Mouse (Mus musculus) forebrain, embryonic 11.5 days (tissue): ENCODE measurements around the gene Dchs1. TPM values are rescaled to one million over a fixed set of nuclear protein-coding genes. Genes with fewer than 3 reads are reported as not detected.

ENCODE experiments used
- ATAC-seq: fragments of 200-750 bp; cut with Nextera tagmentation; replicated peaks from 2 replicates; pipeline ENCODE4 v1.8.0; 2017; ENCODE audit warnings: moderate TSS enrichment; ENCODE audit not compliant: low FRiP score
- DNase-seq: peaks from one replicate; pipeline ENCODE4 v3.0.0-alpha.2; 2017; ENCODE audit warnings: low spot score
- H3K27ac ChIP-seq: fragments of 300-500 bp; sonication (generic); 2 replicates; pipeline ENCODE4 v1.5.1; 2014; ENCODE audit warnings: low read depth, low read length
- H3K27me3 ChIP-seq: fragments of 300-500 bp; sonication (generic); 2 replicates; pipeline ENCODE4 v1.6.1; 2014; ENCODE audit warnings: mild to moderate bottlenecking, low read length, mixed read lengths; ENCODE audit not compliant: control insufficient read depth, insufficient read depth
- H3K36me3 ChIP-seq: fragments of 300-500 bp; sonication (generic); 2 replicates; pipeline ENCODE4 v1.6.1; 2014; ENCODE audit warnings: mild to moderate bottlenecking, low read length, moderate library complexity, mixed read lengths; ENCODE audit not compliant: control insufficient read depth, insufficient read depth
- H3K4me1 ChIP-seq: fragments of 300-500 bp; sonication (generic); replicated peaks from 2 replicates; pipeline ENCODE4 v1.6.1; 2014; ENCODE audit warnings: low read length, mixed read lengths; ENCODE audit not compliant: control insufficient read depth, insufficient read depth
- H3K4me2 ChIP-seq: fragments of 300-500 bp; sonication (generic); 2 replicates; pipeline ENCODE4 v1.6.1; 2014; ENCODE audit warnings: low read depth, mild to moderate bottlenecking, low read length, moderate library complexity, mixed read lengths; ENCODE audit not compliant: severe bottlenecking
- H3K4me3 ChIP-seq: fragments of 300-500 bp; sonication (generic); 2 replicates; pipeline ENCODE4 v1.5.1; 2014; ENCODE audit warnings: low read depth, low read length
- H3K9ac ChIP-seq: fragments of 300-500 bp; sonication (generic); 2 replicates; pipeline ENCODE4 v1.6.1; 2014; ENCODE audit warnings: low read length
- H3K9me3 ChIP-seq: fragments of 300-500 bp; sonication (generic); 2 replicates; pipeline ENCODE4 v1.6.1; 2016; ENCODE audit warnings: low read length, mixed read lengths; ENCODE audit not compliant: control insufficient read depth
- WGBS: fragments of 180-500 bp; shearing (Covaris S2); extraction: QIAGEN DNeasy Blood & Tissue Kit; methylation state at CpG from one replicate; pipeline ENCODE4 v1.1.7; 2014; 5-methylcytosine and 5-hydroxymethylcytosine counted together
- polyA plus RNA-seq: library from polyadenylated mRNA; unstranded; fragments of >200 nt; fragmentation: Nextera tagmentation; extraction: Ambion mirVana; gene quantifications from 2 replicates; pipeline ENCODE4 v1.2.1, GENCODE M21; 2014

Dchs1 gene
- polyA plus RNA-seq, 1 experiment from 2014 or later, result 21.4 TPM

DNA sequence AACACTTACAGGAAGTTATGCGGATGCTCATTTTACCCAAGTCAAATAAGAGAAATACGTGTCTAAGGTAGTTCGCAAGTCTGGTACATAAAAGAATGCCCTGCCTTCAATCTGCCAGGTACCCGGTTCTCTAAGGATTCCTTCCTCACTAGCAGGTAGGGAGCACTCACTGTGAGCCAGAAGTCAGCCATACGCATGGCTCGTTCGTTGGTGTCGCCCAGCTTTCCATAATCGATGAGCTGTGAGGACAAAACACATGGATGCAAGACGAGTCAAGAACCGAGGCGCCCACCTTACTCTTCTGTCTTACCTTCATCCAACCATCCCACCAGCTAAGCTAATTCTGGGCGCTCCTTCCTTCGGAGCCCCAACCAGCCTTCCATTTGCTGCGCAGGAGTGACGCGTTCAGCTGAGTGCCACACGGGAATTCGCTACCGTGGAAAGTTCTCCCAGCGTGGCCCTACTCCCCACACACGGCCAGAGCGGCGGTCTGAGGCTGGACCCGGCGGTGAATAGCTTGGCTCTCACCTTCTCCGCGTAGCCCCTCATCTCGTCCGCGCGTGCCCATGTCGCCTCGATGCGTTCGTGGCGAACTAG, 22.9 kb upstream of the Dchs1 start:
- H3K27me3 ChIP-seq, result no peaks in the 10 kb centered on the region
- H3K27ac ChIP-seq, result peak overlapping the region; percentile 50
- H3K4me3 ChIP-seq, result peak overlapping the region; percentile 76
- 6% methylated on average over 37 of the region's 37 CpGs for WGBS
- ATAC-seq, result peak; percentile 73; the same call in 1 of the 2 replicates
- peak overlapping the region; percentile 93 for H3K9ac ChIP-seq
- no peaks in the 10 kb centered on the region for H3K9me3 ChIP-seq
- H3K36me3 ChIP-seq, result peaks cover 3% of the 10 kb centered on the region; the same call in 1 of the 2 replicates
- H3K4me1 ChIP-seq, result peaks cover 2% of the 10 kb centered on the region; the same call in 1 of the 2 replicates
- peak overlapping the region; percentile 74 for H3K4me2 ChIP-seq
- no peak for DNase-seq

- Histone ChIP-seq H3K27me3 (no peaks in the 10 kb centered on the region), H3K4me2 (peak overlapping the region; percentile 74), H3K4me1 (peaks cover 2% of the 10 kb centered on the region; the same call in 1 of the 2 replicates), H3K27ac (no peak overlapping the region), H3K9me3 (no peaks in the 10 kb centered on the region), H3K4me3 (peak overlapping the region; percentile 76), H3K36me3 (peaks cover 3% of the 10 kb centered on the region; the same call in 1 of the 2 replicates), H3K9ac (peak overlapping the region; percentile 93)
- no peak for ATAC-seq
- no peak for DNase-seq
- 87% methylated on average over 7 of the region's 7 CpGs for WGBS
Observed at GRCm38 (mm10) chr7:105809836-105810235, 22.4 kb upstream of the Dchs1 start.

DNA sequence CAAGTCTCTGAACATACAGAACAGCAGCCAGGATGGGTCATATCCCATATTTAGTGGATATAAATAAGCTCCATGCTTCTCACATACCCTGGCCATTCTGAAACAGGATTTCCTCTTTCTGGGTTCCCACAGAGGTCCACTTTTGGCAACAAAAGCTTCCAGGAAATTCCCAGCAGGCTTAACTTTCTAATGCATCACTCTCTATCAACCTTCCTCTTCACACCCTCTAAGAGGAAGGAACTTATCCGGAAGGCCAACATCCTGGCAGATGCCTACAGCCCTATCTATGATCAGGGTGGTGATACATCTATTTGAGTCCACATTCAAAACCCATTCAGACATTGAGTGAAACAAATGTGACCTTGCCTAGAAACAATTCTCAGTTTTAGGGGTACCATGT, 20.9 kb upstream of the Dchs1 start:
- Histone ChIP-seq H3K9me3 (no peaks in the 10 kb centered on the region), H3K9ac (no peak overlapping the region), H3K4me2 (no peak overlapping the region), H3K36me3 (peaks cover 3% of the 10 kb centered on the region; the same call in 1 of the 2 replicates), H3K4me1 (peaks cover 2% of the 10 kb centered on the region; the same call in 1 of the 2 replicates), H3K27me3 (no peaks in the 10 kb centered on the region), H3K27ac (no peak overlapping the region), H3K4me3 (no peak overlapping the region)
- WGBS, result 93% methylated on average over 1 of the region's 1 CpGs
- no peak for DNase-seq
- no peak for ATAC-seq

DNA sequence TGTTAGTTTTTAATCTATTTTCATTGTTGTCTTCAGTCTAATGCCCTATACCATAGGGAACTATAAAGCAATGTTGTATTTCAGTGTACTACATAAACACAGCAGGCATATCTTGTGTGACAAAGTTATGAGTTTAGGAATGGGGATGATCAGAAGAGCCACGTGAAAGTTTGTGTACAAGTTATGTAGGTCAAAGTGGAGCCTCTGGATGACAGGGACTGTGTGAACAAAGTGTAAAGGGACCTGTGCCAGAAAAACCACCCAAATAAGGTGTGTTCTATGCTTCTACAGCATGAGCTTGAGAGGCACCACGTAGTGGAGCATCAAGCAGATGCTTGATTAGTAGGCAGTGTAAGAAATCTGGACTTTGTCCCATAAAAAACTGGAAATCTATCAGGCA, 19.3 kb upstream of the Dchs1 start:
- ATAC-seq (no peak), DNase-seq (no peak)
- H3K9me3 ChIP-seq, result no peaks in the 10 kb centered on the region
- peaks cover 2% of the 10 kb centered on the region; the same call in 1 of the 2 replicates for H3K4me1 ChIP-seq
- H3K4me3 ChIP-seq, result no peak overlapping the region
- H3K27me3 ChIP-seq, result no peaks in the 10 kb centered on the region
- peaks cover 3% of the 10 kb centered on the region; the same call in 1 of the 2 replicates for H3K36me3 ChIP-seq
- no peak overlapping the region for H3K4me2 ChIP-seq
- no peak overlapping the region for H3K9ac ChIP-seq
- 67% methylated on average over 2 of the region's 2 CpGs for WGBS
- no peak overlapping the region for H3K27ac ChIP-seq

- Histone ChIP-seq H3K9ac (no peak overlapping the region), H3K36me3 (peaks cover 3% of the 10 kb centered on the region; the same call in 1 of the 2 replicates), H3K4me3 (no peak overlapping the region), H3K27me3 (no peaks in the 10 kb centered on the region), H3K4me2 (no peak overlapping the region), H3K27ac (no peak overlapping the region), H3K4me1 (peaks cover 2% of the 10 kb centered on the region; the same call in 1 of the 2 replicates), H3K9me3 (no peaks in the 10 kb centered on the region)
- ATAC-seq (no peak), DNase-seq (no peak)
- 81% methylated on average over 5 of the region's 5 CpGs for WGBS
Observed at GRCm38 (mm10) chr7:105806125-105806524, 18.7 kb upstream of the Dchs1 start.

GRCm38 (mm10) chr7:105803428-105803827, 16.0 kb upstream of the Dchs1 start:
- Histone ChIP-seq H3K27ac (no peak overlapping the region), H3K4me3 (no peak overlapping the region), H3K27me3 (no peaks in the 10 kb centered on the region), H3K4me2 (no peak overlapping the region), H3K9ac (no peak overlapping the region), H3K36me3 (no peaks in the 10 kb centered on the region), H3K9me3 (no peaks in the 10 kb centered on the region), H3K4me1 (no peaks in the 10 kb centered on the region)
- DNase-seq, result no peak
- no peak for ATAC-seq

- ATAC-seq (no peak), DNase-seq (no peak)
Observed at GRCm38 (mm10) chr7:105802771-105803170, 15.3 kb upstream of the Dchs1 start.

GRCm38 (mm10) chr7:105802312-105802711, 14.9 kb upstream of the Dchs1 start:
- H3K4me3 ChIP-seq, result no peak overlapping the region
- H3K27me3 ChIP-seq, result no peaks in the 10 kb centered on the region
- no peaks in the 10 kb centered on the region for H3K4me1 ChIP-seq
- H3K27ac ChIP-seq, result no peak overlapping the region
- no peak for DNase-seq
- no peaks in the 10 kb centered on the region for H3K36me3 ChIP-seq
- WGBS, result 56% methylated on average over 2 of the region's 2 CpGs
- H3K9me3 ChIP-seq, result no peaks in the 10 kb centered on the region
- no peak for ATAC-seq
- H3K9ac ChIP-seq, result no peak overlapping the region
- no peak overlapping the region for H3K4me2 ChIP-seq

More at GRCm38 (mm10) chr7:105802771-105803170, 15.3 kb upstream of the Dchs1 start:
- Histone ChIP-seq H3K27me3 (no peaks in the 10 kb centered on the region), H3K9me3 (no peaks in the 10 kb centered on the region), H3K9ac (no peak overlapping the region), H3K27ac (no peak overlapping the region), H3K4me3 (no peak overlapping the region), H3K4me2 (no peak overlapping the region), H3K4me1 (no peaks in the 10 kb centered on the region), H3K36me3 (no peaks in the 10 kb centered on the region)
- 51% methylated on average over 1 of the region's 1 CpGs for WGBS

DNA sequence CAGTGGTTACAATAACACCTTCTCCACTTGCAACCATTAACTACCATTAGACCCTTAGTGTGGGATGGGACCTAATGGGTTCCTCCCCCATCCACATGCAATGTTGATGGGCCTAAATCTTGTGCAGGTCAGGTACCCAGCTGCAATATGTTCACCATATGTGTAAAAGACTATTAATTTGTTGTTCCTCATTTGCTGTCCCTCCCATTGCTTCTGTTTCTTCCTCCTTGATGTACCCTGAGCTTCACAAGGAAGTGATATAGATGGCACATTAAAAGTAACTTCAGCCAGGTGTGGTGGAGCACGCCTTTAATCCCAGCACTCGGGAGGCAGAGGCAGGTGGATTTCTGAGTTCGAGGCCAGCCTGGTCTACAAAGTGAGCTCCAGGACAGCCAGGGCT, 9.5 kb upstream of the Dchs1 start:
- 95% methylated on average over 3 of the region's 3 CpGs for WGBS
- H3K27me3 ChIP-seq, result no peaks in the 10 kb centered on the region
- H3K4me3 ChIP-seq, result no peak overlapping the region
- no peak overlapping the region for H3K27ac ChIP-seq
- H3K9me3 ChIP-seq, result no peaks in the 10 kb centered on the region
- H3K4me1 ChIP-seq, result no peaks in the 10 kb centered on the region
- ATAC-seq (no peak), DNase-seq (no peak)
- no peak overlapping the region for H3K9ac ChIP-seq
- H3K36me3 ChIP-seq, result no peaks in the 10 kb centered on the region
- H3K4me2 ChIP-seq, result no peak overlapping the region
